Mouse (Mus musculus) left cerebral cortex, adult 9 months (tissue): Measurements from ENCODE around the gene Gm49361.
"Not testable (repeated sequence)": the region's sequence is repeated elsewhere in the genome, so short reads cannot be mapped to it uniquely, and the experiment has no call there.

Experiments
- DNase-seq, 2 experiments: peaks; one replicate each; pipeline ENCODE4 v3.0.0; 2022; ENCODE audit warnings: low spot score in 2 of 2

Gene Gm49361

GRCm38 (mm10) chr14:57746001-57746771, at the start of gene Gm49361:
TSS of gene Gm49361 (minus strand) at chr14:57746103.
- DNase-seq, result peak; percentile 37 to 78

DNA sequence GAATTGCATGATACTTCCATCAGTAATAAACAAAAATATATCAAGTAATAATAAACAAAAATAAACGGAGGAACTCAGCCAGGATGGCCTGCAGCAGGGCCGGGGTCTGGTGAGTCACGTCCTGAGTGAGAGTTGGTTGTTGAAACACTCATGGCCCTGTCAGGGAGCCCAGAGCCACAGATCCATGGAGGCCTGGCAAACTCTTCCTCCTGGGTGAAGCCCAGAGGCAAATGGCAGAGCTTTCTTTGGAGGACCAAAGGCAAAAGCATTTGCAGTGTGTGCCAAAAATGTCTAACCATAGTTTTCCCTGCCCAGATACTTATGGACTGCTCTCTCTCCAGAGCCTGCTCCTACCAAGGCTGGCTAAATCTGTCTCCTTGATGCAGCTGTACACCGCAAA, 45.3 kb upstream of the Gm49361 start:
- no peak for DNase-seq

GRCm38 (mm10) chr14:57789759-57790158, 43.9 kb upstream of the Gm49361 start:
- DNase-seq, result no peak

- no peak for DNase-seq
Measured at GRCm38 (mm10) chr14:57789311-57789710, 43.4 kb upstream of the Gm49361 start.

- no peak for DNase-seq
Measured at GRCm38 (mm10) chr14:57787406-57787805, 41.5 kb upstream of the Gm49361 start.

DNA sequence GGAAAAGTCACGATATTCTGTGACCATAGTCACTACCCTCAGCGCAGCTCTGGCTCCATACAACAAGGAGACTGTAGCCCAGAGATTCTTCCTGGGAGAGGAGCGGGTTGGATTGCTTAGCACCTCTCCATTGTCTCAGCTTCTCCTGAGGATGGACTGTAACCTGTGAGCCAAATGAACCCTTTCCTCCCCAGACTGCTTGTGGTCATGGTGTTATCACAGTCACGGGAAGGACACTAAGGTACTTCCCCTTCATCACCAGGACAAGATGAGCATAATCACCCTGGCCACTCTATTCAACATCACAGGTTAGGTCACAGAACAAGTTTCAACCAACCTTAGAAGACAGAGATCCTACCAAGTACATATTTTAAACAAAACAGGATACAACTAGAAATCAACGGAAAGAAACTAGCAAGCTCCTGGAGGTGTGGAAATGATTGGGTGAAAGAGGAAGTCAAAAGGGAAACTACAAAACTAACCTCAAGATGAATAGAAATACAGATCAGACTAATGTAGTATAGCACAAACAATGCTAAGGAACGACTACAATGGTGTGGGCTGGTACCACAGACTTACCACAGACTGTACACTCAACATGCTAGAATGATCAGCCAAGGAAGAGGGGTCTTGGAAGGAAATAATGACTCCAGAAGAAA, 26.4 kb upstream of the Gm49361 start:
- DNase-seq, result no peak

DNA sequence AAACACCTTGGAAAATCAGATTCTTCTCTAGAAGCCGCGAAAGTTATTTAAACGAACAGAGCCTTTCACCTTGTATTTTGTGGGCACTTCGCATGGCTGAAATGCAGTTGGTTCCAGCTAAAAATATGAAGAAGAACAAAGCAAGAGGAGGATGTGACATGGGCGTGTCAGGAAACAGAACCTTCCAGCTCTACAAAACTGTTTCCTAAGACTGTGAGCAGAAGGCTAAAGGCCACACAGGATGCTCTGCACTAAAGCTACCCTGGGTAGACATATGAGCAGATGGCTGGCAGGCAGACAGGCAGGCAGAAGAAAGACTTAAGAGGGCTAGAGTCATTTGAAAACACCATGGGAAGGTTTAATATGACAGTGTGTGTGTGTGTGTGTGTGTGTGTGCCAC, 23.2 kb upstream of the Gm49361 start:
- DNase-seq, result no peak

DNA sequence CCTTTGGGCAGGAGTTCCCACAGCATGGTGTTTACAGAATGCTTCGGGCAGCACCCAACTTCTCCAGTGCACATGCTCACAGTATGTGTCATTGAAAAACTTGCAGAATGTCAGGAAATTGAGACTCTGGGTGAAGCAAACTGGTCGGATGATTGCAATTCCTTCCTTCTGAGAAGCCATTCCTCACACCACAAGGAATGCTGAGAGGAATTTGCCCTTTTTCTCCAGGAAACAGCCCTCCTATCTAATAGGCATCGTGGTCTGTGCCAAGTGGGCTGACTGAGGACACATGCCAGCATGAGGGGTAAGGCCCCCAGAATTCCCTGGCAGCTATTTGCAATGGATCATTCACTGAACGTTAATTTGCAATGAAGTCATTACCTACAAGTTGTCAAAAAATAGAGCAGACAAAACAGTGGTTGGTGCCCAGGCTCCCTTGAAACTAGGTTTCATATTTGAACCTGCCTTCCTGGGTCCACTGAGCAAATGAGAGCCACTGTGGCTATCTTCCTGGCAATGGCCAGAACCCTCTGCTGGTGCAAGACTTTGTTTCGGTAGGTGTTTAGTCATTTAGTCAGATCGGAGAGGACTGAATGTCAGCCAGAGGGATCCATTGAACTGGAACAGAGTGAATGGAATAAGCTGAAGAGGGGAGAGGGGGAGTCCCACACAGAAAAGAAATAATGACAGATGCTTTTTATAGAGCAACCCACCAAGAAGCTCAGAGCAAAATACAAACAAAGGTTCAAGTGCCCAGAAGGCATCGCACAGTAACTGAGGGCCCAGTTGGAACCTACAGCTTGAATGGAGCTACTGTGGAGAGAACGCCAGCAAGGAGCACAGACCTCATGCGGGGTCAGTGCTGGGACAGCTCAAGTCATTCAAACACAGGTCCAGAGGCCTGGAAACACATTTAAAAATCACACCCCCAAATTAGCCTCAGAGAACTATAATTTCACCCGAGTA, 14.8 kb upstream of the Gm49361 start:
- no peak for DNase-seq

DNA sequence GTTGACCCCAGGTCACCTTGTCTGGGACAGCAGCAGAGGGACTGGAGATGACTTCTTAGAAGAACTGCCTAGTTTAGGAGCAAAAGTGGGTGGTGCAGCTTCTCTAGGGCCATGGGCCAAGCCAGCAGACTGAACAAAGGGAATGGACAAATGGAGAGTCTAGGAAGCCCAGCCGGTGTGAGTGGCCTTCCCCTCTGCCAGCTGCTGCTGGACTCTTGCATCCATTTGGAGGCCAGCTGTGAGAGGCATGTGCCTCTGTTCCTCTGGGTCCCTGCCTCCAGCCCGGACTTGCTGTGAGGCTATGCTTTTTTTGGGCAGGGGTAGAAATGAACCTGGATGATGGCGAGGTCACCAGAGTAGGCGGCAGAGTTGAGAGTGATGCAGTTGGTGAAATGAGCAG, 12.3 kb upstream of the Gm49361 start, which contains the start of gene Lats2:
Gene Lats2, minus strand, starts transcription at position 152 of the 400 bp plus-strand sequence.
- DNase-seq, result no peak

- DNase-seq, result no peak
Measured at GRCm38 (mm10) chr14:57756094-57756493, 10.2 kb upstream of the Gm49361 start.

DNA sequence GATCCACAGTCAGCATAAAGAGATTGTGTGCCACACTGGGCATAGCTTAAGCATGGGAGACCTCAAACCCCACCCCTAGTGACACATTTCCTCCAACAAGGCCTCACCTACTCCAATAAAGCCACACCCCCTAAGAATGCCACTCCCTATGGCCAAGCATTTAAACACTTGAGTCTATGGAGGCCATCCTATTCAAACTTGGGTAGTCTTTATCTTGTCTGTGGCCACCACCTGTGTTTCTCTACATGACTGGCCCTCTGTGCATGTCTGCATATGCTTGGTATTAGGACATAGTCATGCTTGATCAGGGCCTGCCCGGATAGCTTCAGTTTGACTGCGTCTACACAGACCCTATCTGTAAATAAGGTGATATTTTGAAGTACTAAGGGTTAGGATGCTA, 9.8 kb upstream of the Gm49361 start:
- no peak for DNase-seq

GRCm38 (mm10) chr14:57753351-57753992, 7.6 kb upstream of the Gm49361 start:
- DNase-seq, result no peak

- DNase-seq, result not testable (repeated sequence)
Measured at GRCm38 (mm10) chr14:57751006-57751405, 5.1 kb upstream of the Gm49361 start.

DNA sequence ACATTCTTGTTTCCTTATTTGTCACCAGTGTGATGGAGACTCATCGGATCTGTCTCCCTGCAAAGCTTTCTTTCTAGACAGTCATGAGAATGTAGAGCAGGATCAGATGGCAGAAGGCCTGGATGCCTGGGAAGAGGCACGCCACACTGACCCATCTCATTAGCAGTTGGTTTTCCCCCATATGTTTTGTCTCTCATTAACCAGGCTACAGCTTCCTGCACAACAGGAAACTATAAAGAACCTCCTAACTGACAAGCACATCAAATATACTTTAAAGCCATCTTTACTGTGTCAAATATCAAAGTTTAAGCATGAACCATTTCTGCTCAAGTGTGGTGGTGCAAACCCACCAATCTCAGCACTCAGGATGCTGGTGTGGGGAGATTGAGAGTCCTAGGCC, 3.6 kb upstream of the Gm49361 start:
- DNase-seq, result no peak

DNA sequence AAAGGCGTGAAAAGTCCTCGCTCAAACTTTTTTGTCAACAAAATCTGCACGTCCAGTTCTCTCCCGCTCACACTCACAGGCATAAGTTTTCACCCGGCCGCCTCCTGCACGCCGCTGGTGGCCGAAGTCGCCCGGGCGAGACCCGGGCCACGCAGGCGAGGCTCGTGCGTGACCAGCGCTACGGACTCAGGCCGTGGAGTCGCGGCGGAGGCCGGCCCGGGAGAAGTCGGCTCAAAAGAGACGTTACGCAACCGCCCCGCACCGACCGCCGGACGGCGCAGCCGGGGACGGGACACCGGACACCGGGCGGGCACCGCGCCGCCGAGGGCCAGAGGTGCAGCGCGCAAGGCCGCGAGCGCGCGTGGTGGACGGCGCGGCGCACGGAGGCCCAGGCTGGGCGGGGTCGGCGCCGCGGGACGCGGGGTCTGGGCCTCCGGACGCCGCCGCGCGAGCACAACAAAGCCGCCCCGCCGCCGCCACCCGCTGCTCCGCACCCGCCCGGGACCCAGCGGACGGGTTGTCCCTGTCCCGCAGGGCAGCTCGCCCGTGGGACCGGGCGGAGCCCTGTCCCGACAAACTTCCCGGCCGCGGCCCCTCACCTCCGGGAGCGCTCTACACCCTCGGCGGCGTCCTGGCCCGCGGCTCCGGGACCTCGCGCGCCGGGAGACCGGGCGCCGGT, 473 bp downstream of the Gm49361 start:
- no peak for DNase-seq

- DNase-seq, result no peak
Measured at GRCm38 (mm10) chr14:57744547-57744946, 1.4 kb downstream of the Gm49361 start.

GRCm38 (mm10) chr14:57740651-57741050, 5.3 kb downstream of the Gm49361 start:
- no peak for DNase-seq

DNA sequence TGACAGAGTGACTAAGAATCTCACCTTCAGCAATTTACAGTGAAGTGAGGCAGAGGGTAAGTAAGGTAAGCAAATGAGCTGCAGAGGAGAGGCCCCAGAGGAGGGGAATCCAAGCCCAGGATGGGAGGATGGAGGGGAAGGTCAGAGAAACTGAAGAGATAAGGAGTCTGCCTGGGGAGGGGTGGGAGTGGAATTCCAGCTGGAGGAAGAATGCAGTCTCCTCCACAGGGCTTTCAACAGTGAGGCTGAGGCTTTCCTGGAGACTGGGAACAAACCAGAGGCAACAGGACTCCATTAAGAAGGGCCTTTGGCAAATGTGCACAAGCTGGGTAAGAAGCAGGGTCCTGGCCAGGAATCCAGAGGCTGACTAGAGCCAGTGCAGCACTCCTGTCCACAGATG, 8.8 kb downstream of the Gm49361 start:
- DNase-seq, result no peak

DNA sequence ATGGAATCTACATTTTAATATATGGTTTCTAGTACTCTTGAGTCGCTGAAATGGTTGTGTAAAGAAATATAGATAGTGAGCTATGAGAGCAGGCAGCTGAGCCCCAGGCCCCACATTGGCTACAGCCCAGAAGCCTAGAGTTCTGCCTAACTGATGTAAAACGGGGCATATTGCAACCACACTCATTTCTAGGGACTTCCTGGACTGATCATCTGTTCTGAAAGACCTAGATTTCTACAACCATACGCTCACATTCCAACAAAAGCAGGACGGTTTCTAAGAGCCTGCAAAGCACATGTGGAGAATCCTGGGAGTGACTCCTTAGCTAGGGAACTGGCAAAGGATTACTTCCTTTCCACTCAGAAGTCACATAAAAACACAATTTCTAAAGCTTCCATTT, 9.8 kb downstream of the Gm49361 start:
- no peak for DNase-seq

DNA sequence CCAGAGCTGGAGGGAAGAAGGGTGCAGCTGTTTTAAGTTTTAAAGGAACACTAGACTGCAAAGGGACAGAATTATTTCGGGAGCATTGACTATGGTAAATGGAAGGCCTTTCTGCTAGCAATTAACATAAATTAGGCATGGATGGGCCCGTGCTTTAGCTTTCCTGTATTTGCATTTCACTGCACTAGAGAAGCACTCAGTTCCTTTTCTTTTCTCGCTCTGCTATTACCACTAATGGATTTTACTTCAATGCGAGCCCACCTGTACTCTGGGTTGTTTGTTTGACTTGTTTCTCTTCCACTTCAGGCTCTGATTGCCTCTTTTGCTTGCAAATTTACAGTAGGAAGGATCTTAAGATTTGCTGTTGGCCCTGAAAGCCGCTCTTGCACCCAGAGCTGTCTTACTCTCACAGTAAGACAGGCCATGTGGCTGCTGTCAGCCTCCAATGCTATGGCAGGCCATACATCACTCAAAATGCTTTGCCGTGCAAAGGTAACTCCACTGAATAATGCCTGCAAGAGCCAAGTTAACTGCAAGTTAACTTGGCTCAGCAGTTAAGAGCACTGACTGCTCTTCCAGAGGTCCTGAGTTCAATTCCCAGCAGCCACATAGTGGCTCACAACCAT, 13.1 kb downstream of the Gm49361 start:
- no peak for DNase-seq

DNA sequence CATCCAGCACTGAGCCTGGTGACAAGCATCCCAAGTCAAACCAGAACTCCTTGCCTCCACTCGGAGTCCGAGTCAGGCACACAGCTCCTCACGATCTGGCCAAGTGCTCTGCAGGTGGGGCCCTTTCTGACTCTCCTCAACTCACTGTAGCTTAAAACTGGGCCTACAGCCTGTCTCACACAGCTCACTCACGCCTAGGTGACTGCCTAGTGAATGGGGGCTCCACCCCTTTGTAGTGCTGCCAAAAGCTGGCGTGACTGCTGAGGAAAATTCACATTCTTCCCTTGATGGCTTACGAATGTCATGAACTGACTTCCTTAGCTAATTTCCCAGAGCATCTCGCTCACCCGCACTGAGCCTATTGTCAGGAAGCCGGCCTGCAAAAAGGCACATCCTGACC, 15.4 kb downstream of the Gm49361 start:
- DNase-seq, result no peak
